Mouse (Mus musculus): ENCODE measurements around the gene Larp7.

Gene Larp7

DNA sequence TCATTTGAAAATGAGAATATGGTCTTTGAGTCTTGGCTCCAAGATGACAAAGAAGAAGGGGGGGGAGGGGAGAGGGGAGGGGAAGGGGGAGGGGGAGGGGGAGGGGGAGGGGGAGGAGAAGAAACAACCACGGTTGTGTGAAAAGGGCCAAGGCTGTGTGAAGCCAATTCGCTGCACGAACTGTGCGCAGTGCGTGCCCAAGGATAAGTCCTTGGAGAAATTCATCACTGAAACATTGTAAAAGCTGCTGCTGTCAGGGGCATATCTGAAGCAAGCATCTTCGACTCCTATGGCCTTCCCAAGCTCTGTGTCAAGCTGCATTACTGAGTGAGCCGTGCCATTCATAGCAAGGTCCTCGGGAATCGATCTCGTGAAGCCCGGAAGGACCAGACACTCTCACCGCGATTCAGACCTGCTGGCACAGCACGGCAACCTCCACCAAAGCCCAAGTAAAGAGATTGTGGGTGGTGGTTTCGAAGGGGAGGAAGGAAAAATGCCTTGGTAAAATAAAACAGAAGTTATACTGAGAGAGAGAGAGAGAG lies 40.3 kb downstream of the Larp7 start:
- CTCF ChIA-PET, result no interaction called here

- CTCF ChIA-PET, result no interaction called here
These were observed 41.1 kb downstream of the Larp7 start for GRCm38 (mm10) chr3:127511786-127512746.

DNA sequence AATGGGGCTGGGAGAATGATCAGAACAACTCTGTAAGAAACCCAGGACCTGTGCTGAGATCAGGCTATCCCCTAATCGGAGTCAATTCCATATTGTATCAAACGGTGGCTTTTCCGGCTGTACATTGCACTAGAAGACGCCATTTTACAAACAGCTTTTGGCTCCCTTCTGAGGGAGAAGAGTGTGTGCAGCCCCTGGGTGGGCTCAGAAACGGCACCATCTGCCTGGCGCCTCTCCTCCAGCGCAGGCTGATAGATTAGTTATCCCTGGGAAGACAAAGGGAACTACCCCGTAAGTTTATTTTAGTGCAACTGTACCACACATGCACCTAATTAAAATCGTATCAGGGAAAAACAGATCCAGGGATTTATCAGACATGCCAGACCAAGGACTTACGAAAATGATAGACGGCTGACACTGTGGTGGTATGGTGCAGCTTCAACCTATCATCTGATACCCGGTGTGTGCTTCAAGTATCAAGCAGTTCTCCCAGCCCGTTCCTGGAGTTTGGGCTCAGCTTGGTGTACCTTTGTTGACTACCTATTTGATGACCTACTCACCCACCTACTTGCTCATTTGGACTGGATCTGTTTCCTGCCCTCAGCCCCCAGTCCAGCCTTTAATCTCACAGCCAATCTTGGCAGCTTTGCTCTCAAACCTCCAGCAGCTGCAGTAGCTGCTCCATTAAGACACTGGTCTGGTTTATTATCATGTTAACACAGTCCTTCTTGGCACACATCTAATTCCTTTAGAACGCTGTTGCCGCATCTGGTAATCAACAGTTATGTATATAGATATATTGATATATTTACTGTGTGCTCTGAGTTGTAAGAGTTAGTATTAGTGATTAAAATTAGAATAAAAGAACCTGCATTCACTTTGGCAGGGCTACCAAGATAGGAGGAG lies 45.0 kb downstream of the Larp7 start:
- CTCF ChIA-PET, result no interaction called here

DNA sequence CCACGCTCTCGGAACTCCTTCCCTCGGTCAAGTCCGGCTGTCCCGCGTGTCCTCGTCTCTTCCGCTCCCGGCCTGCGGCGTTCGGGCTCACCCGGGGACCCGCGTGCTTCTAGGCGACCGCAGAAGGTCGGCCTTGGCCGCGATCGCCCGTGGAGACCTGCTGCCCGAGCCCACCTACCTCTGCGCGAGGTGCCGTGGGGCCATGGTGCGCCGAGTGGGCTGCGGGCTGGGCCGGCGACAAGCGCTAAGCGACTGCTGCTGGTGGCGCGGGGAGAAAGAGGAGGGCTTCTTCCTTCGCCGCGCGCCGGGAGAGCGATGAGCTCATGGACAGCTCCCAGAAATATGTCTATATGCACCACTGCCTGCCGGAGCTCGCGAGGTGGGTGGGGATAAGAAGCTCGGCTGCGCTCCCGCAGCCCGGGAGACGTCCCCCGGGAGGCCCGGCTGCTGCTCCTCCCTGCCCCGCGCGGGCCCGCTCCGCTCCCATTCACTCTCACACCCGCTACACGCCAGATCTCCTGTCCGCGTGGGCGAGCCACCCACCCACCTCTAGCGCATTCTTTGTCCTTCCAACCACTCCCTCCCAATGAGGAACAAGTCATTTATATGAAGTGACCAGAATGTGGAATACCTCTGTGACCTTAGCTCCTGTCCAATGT lies 54.3 kb downstream of the Larp7 start, which contains the start of gene Ank2:
Gene Ank2 (minus strand): TSS at position 609 of the 659 bp plus-strand sequence.
- CTCF ChIA-PET, result no interaction called here

GRCm38 (mm10) chr3:127498197-127498741 lies 54.9 kb downstream of the Larp7 start:
- CTCF ChIA-PET, result no interaction called here

DNA sequence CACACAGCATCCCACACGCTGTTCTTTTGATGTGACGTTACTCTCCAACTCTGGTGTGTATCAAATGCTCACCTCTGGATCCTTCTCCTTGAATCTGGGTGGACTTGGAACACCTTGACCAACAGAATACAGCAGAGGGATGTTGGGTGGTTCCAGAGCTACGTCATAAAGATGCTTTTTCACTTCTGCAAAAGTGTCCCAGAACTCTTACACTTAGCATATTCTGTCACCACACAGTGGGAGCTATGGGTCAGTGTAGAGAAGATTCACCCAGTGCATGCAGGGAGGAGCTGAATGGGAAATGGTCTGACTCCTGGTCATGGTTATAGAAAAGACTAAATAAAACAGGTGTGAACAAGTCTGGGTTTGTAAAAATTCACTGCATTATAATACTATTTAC lies 60.5 kb downstream of the Larp7 start:
- CTCF ChIA-PET, result no interaction called here

GRCm38 (mm10) chr3:127487302-127487701 lies 65.8 kb downstream of the Larp7 start:
- CTCF ChIA-PET, result no interaction called here

All from spleen, embryonic (tissue).